Mouse (Mus musculus) liver, embryonic 12.5 days (tissue): ENCODE measurements around the gene Slc47a2. TPM values are rescaled to one million over a fixed set of nuclear protein-coding genes. Genes with fewer than 3 reads are reported as not detected.

Source experiments
- ATAC-seq: fragments of 200-750 bp; cut with Nextera tagmentation; 2 replicates; pipeline ENCODE4 v1.8.0; 2017; ENCODE audit warnings: moderate number of reproducible peaks, mild to moderate bottlenecking, moderate library complexity
- H3K27ac ChIP-seq: fragments of 300-500 bp; sonication (generic); 2 replicates; pipeline ENCODE4 v1.5.1; 2016; ENCODE audit warnings: mild to moderate bottlenecking
- H3K27me3 ChIP-seq: fragments of 300-500 bp; sonication (generic); replicated peaks from 2 replicates; pipeline ENCODE4 v1.6.1; 2016; ENCODE audit warnings: mild to moderate bottlenecking, moderate library complexity
- H3K36me3 ChIP-seq: fragments of 300-500 bp; sonication (generic); 2 replicates; pipeline ENCODE4 v1.6.1; 2016; ENCODE audit warnings: mild to moderate bottlenecking, moderate library complexity
- H3K4me1 ChIP-seq: fragments of 300-500 bp; sonication (generic); 2 replicates; pipeline ENCODE4 v1.6.1; 2016
- H3K4me2 ChIP-seq: fragments of 300-500 bp; sonication (generic); 2 replicates; pipeline ENCODE4 v1.6.1; 2016; ENCODE audit warnings: mild to moderate bottlenecking, moderate library complexity
- H3K4me3 ChIP-seq: fragments of 300-500 bp; sonication (generic); 2 replicates; pipeline ENCODE4 v1.5.1; 2016; ENCODE audit warnings: mild to moderate bottlenecking, moderate library complexity
- H3K9ac ChIP-seq: fragments of 300-500 bp; sonication (generic); 2 replicates; pipeline ENCODE4 v1.6.1; 2016; ENCODE audit warnings: mild to moderate bottlenecking, moderate library complexity
- H3K9me3 ChIP-seq: fragments of 300-500 bp; sonication (generic); replicated peaks from 2 replicates; pipeline ENCODE4 v1.6.1; 2016; ENCODE audit warnings: mild to moderate bottlenecking, moderate library complexity
- WGBS: fragments of 180-500 bp; shearing (Covaris S2); methylation state at CpG from one replicate; pipeline ENCODE4 v1.1.7; 2016; ENCODE audit not compliant: insufficient replicate concordance; 5-methylcytosine and 5-hydroxymethylcytosine counted together
- polyA plus RNA-seq: library from polyadenylated mRNA; unstranded; fragments of >200 nt; fragmentation: Nextera tagmentation; extraction: Ambion mirVana; gene quantifications from 2 replicates; pipeline ENCODE4 v1.2.1, GENCODE M21; 2016

The Slc47a2 gene
- polyA plus RNA-seq, 1 experiment from 2014 or later: not detected

DNA sequence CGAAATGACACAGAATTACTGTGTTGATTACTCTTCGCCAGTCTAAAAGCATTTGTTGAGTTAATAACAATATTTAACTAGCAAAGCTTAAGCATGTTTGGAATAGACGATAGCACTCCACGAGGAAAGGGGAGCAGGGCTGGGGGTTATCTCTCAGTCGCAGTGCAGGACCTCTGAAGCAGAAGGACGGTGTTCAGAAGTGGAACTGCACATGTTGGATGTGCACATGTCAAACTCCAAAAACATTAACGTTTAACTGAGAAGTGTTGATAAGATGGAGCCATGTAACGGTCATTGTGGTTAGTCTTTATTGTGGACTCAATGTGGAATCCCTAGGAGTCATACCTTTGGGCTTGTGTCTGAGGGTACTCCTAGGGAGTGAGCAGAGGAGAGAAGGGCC is 67.6 kb downstream of the Slc47a2 start:
- H3K9me3 ChIP-seq: no peaks in the 10 kb centered on the region
- no peak overlapping the region for H3K4me2 ChIP-seq
- H3K27me3 ChIP-seq: no peaks in the 10 kb centered on the region
- H3K27ac ChIP-seq: peak overlapping the region; percentile 55
- peaks cover 27% of the 10 kb centered on the region for H3K4me1 ChIP-seq
- H3K9ac ChIP-seq: no peak overlapping the region
- 27% methylated on average over 8 of the region's 8 CpGs for WGBS
- ATAC-seq: peak; percentile 65
- no peaks in the 10 kb centered on the region for H3K36me3 ChIP-seq
- H3K4me3 ChIP-seq: no peak overlapping the region

DNA sequence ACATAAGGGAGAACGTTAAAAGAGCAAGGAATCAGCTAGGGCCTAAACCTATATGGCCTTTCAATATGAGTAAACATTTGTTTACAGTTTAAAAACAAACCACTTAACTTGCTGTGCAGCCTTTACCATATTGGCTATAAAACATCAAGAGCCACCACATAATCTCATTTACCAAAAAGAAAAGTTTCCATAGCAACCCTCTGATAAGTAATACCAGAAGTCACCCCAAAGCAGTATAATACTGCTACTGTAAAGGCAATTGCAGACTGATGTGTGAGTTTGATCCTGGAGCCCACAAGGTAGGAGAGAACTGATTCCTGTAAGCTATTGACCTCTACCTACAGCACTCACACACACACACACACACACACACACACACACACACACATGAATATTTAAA is 68.2 kb downstream of the Slc47a2 start:
- H3K9me3 ChIP-seq: no peaks in the 10 kb centered on the region
- 66% methylated on average over 1 of the region's 1 CpGs for WGBS
- ATAC-seq: no peak

DNA sequence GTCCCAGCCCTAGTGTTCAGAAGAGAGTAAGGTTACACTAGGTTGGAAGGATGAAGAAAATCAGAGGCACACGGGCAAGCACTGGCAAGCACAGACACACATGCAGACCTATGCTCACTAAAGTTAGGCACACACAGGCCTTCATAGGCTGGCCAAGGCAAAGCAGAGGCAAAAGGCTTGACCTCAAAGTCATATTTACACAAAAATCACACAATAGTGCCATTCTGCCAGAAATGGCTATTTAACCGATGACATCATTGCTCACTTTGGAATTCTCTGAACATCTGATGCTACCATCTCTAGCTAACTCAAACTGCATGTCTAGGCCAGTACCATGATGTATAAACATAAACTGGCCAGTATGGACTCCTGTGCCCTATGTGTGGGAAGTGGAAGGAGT is 68.7 kb downstream of the Slc47a2 start:
- Histone ChIP-seq H3K9me3 (no peaks in the 10 kb centered on the region), H3K27ac (no peak overlapping the region), H3K27me3 (no peaks in the 10 kb centered on the region), H3K4me1 (peaks cover 28% of the 10 kb centered on the region), H3K4me2 (no peak overlapping the region), H3K36me3 (no peaks in the 10 kb centered on the region), H3K9ac (no peak overlapping the region), H3K4me3 (no peak overlapping the region)
- 89% methylated on average over 2 of the region's 2 CpGs for WGBS
- ATAC-seq: no peak

More for the DNA sequence above, 68.2 kb downstream of the Slc47a2 start:
- Histone ChIP-seq H3K27ac (no peak overlapping the region), H3K9ac (no peak overlapping the region), H3K27me3 (no peaks in the 10 kb centered on the region), H3K4me1 (peaks cover 27% of the 10 kb centered on the region), H3K36me3 (no peaks in the 10 kb centered on the region), H3K4me2 (no peak overlapping the region), H3K4me3 (no peak overlapping the region)

DNA sequence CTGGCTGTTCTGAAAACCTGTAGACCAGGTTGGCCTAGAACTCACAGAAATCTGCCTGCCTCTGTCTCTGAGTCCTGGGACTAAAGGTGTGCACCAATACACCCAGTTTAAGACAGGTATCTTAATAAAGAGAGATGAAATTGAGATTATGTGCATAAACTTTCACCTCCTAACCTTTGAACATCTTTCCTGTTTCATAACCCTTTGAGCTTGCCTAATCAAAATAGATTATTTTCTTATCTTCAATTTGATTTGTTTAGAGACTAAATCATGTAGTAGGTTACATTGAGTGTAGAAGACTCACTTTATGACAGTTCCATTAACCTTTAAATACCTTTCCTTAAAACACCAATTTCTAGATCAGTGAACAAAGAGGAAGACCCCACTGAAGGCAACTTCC is 71.0 kb downstream of the Slc47a2 start:
- Histone ChIP-seq H3K4me1 (peaks cover 36% of the 10 kb centered on the region), H3K9me3 (no peaks in the 10 kb centered on the region), H3K36me3 (no peaks in the 10 kb centered on the region), H3K27ac (no peak overlapping the region), H3K9ac (no peak overlapping the region), H3K4me3 (no peak overlapping the region), H3K27me3 (no peaks in the 10 kb centered on the region), H3K4me2 (no peak overlapping the region)
- no peak for ATAC-seq

DNA sequence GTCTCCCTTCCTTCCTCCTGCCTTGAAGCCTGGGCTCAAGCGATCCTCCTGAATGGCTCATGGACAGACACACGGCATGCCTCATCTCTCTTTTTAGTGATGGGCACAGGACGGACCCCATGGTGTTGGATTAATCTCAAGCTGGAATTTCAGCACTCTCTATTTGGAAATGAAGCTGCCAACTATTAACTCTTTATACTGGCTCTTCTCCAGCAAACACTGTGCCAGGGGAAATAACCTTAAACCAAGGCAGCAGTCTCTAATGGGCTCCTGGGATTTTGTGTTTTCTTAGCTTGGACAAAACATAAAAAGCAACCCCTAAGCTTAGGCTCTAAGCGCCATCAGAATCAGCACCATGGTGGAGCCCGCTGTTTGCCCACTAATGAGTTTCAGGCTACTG is 72.3 kb downstream of the Slc47a2 start:
- Histone ChIP-seq H3K4me1 (peaks cover 43% of the 10 kb centered on the region), H3K9me3 (no peaks in the 10 kb centered on the region), H3K9ac (no peak overlapping the region), H3K4me3 (no peak overlapping the region), H3K27me3 (no peaks in the 10 kb centered on the region), H3K36me3 (no peaks in the 10 kb centered on the region), H3K27ac (no peak overlapping the region), H3K4me2 (no peak overlapping the region)
- no peak for ATAC-seq
- 73% methylated on average over 5 of the region's 5 CpGs for WGBS

DNA sequence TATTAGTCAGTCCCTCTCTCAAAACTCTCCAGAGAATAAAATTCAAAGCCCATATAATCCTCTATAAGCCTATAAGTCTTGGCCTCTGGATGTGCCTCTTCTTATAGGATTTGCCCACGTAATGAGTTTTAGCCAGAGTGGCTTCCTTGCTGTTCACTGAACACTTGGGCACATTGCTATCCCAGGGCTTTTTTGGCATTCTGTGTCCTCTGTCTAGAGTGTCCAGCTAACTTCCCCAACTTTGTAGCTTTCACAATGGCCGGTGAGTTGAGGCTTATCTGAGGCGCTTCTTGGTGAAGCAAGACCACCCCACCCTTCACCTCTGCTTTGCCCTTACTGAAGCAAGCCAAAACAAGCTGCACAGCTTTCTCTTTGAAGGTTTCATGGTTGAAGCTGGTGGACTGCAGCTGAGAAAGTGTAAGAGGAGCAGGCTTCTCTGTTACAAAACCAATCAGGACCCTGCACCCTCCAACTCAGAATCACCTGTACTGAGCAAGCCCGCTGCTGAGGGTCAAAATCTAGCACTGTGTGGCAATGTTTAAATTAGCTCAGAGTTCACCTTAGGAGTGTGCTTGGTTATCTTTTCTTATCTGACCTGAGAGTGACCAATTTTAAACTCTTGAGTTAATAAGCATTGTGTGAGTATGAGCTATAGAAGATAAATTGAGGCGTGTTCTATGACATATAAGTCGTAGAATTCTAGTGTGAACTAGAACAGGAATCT is 73.9 kb downstream of the Slc47a2 start:
- Histone ChIP-seq H3K36me3 (peaks cover 12% of the 10 kb centered on the region), H3K9me3 (no peaks in the 10 kb centered on the region), H3K4me2 (no peak overlapping the region), H3K27ac (peak overlapping the region; percentile 23; the same call in 1 of the 2 replicates), H3K27me3 (no peaks in the 10 kb centered on the region), H3K4me1 (peaks cover 35% of the 10 kb centered on the region), H3K9ac (no peak overlapping the region), H3K4me3 (no peak overlapping the region)
- ATAC-seq: no peak
- 58% methylated on average over 6 of the region's 6 CpGs for WGBS

DNA sequence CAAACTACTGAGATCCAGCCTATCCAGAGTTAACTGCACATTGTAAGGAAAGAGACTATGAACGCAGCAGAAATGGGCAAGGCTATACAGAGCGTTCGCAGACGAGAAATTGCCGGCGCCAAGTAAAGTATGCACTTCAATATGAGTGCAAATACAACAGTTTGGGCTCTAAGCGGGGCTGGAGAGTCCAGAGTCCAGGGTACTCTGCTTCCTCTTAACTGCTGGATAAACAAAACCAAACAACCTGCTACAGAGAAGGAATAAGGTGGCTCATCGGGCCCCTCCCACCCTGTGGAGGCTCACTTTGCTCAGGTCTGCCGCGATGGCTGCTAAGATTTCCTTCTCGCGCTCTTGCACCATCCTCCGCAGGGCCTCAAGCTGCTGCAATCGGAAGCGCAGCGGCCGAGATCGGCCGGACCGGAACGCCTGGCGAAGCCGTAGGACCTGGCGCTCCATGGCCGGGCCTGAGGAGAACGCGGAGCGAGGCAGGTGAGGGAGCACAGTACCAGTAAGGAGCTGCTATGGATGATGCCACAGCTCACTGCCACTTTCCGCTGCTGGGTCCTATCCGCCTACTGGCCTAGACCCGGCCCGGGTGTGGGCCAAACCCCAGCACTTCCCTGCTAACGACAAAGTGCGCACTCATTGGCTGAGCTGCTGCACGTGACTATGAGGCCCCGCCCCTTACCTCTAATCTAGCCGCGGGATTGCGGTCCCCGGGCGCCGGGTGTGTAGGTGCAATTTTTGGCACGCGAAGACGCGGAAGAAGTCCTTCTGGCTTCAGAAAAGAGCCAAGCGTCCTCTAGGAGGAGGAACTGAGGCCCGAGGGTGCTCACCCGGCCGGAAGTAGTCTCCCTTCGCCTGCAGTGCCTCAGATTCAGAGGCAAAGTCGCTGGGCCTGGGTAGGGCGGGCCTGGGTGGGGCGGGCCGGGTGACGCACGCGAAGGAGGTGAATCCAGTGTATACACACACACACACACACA is 75.8 kb downstream of the Slc47a2 start, which contains the start of gene Aldh3a2:
Gene Aldh3a2, minus strand, starts transcription at position 914 of the 983 bp plus-strand sequence.
- peak within 1 kb of the TSS; percentile 87 for H3K27ac ChIP-seq
- peaks cover 35% of the 10 kb centered on the region for H3K4me1 ChIP-seq
- H3K9ac ChIP-seq: peak within 1 kb of the TSS; percentile 77
- H3K4me3 ChIP-seq: peak within 1 kb of the TSS; percentile 74
- ATAC-seq: peak; percentile 96
- WGBS: 1% methylated on average over 58 of the region's 58 CpGs
- peak within 1 kb of the TSS; percentile 90 for H3K4me2 ChIP-seq
- H3K36me3 ChIP-seq: peaks cover 28% of the 10 kb centered on the region
- no peaks in the 10 kb centered on the region for H3K27me3 ChIP-seq
- no peaks in the 10 kb centered on the region for H3K9me3 ChIP-seq

DNA sequence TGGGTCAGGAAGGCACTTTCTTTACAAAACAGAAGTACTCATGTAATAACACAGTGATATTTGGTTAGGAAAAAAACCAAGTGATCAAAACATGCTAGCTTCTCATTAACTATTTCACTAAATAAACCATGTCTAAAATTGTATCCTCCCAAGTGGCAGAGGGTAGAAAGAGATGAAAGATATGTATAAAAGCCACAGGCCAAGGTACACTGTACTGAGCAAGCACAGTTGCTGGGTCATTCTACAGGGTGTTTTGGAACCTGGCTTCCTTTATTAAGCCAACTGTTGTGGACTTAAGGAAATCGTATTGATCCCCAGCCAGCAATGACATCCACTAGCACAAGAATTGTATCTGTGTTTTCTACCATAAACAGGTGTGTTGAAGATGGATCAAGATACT is 78.8 kb downstream of the Slc47a2 start:
- H3K4me3 ChIP-seq: no peak overlapping the region
- peaks cover 53% of the 10 kb centered on the region for H3K36me3 ChIP-seq
- H3K9me3 ChIP-seq: no peaks in the 10 kb centered on the region
- WGBS: 71% methylated on average over 1 of the region's 1 CpGs
- H3K9ac ChIP-seq: no peak overlapping the region
- H3K4me1 ChIP-seq: peaks cover 33% of the 10 kb centered on the region
- H3K27me3 ChIP-seq: no peaks in the 10 kb centered on the region
- ATAC-seq: no peak
- H3K27ac ChIP-seq: no peak overlapping the region
- H3K4me2 ChIP-seq: no peak overlapping the region

DNA sequence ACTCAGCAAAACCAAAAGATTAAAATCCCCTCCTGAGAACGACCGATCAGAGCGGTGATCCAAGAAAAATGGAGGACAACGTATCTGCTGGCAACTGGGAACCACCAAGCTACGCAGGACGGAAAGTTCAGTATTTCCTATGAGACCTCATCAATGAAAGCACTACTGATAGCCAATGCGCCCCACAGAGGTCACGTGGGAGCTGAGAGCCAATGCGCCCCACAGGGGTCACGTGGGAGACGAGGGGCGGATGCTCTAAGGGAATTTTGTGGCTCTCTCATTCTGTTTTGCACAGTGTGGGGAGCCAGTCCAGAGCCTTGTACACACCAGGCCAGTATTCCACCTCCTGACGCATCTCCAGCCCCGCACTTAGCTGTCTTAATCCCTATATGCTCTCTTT is 80.1 kb downstream of the Slc47a2 start:
- H3K9ac ChIP-seq: no peak overlapping the region
- ATAC-seq: no peak
- 92% methylated on average over 14 of the region's 14 CpGs for WGBS

DNA sequence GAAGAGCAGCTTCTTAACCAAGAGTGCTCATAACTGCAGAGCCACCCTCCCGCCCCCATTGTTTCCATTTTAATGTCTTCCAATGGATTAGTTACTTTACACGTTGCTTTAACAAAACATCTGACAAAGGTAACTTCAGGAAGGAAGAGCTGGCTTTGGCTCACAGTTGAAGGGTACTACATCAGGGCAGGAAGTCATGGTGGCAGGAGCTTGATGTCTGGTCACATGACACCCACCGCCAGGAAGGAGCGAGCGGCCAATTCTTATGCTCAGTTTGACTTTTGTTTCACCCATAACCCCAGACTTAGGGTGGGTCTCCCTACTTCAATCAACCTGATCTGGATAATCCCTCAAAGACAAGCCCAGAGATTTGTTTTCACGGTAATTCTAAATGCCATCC is 83.6 kb downstream of the Slc47a2 start:
- no peak for ATAC-seq
- peaks cover 88% of the 10 kb centered on the region for H3K36me3 ChIP-seq

More for the DNA sequence above, 80.1 kb downstream of the Slc47a2 start:
- Histone ChIP-seq H3K27me3 (no peaks in the 10 kb centered on the region), H3K4me3 (no peak overlapping the region), H3K4me1 (peaks cover 20% of the 10 kb centered on the region), H3K36me3 (peaks cover 65% of the 10 kb centered on the region), H3K27ac (no peak overlapping the region), H3K4me2 (no peak overlapping the region), H3K9me3 (no peaks in the 10 kb centered on the region)

DNA sequence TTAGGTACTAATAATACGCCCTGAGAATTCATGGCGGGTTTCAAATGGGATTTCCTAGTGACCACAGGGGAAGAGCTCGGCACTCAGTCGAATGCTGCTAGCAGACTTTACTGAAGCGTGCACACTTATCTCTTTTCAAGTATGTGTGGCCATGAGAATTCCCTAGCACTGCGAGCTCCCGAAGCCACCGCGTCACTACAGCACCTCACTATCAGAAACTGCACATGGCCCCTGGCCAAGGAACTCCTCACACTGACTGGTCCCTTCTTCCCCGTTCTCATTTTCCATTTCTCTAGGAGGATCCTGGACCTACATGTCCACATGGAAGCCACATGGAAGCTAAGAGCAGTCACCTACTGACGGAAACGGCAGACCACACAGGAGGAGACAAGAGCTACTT is 89.9 kb downstream of the Slc47a2 start:
- no peaks in the 10 kb centered on the region for H3K27me3 ChIP-seq
- no peak for ATAC-seq
- WGBS: 78% methylated on average over 12 of the region's 12 CpGs
- H3K36me3 ChIP-seq: peaks cover 83% of the 10 kb centered on the region
- no peak overlapping the region for H3K4me2 ChIP-seq
- 0 out of 2 replicates have a peak, but pooled peaks cover 5% of the 10 kb centered on the region for H3K4me1 ChIP-seq
- no peak overlapping the region for H3K9ac ChIP-seq
- H3K27ac ChIP-seq: no peak overlapping the region
- H3K9me3 ChIP-seq: no peaks in the 10 kb centered on the region
- H3K4me3 ChIP-seq: no peak overlapping the region

More for the DNA sequence above, 83.6 kb downstream of the Slc47a2 start:
- 84% methylated on average over 6 of the region's 6 CpGs for WGBS
- Histone ChIP-seq H3K4me2 (no peak overlapping the region), H3K4me1 (0 out of 2 replicates have a peak, but pooled peaks cover 5% of the 10 kb centered on the region), H3K27me3 (no peaks in the 10 kb centered on the region), H3K9ac (no peak overlapping the region), H3K27ac (no peak overlapping the region), H3K9me3 (no peaks in the 10 kb centered on the region), H3K4me3 (no peak overlapping the region)

DNA sequence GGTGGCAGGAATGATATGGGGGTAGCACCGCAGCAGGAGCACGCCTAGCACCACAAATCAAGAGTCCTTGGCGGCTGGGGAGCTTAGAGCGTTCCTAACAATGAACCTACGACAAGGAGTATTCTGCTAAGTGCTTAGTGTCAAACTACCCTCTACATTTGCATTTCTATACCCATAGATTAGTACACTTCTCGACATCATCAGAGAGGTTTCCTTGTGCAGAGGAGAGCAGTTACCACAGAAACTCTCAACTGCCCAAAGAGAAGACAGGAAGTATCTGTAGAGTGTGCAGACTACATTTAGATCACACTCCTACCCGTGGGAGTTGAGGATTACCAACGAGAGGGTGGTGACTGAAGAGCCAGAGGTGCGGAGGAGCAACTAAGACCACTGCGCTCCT is 90.9 kb downstream of the Slc47a2 start:
- Histone ChIP-seq H3K9me3 (no peaks in the 10 kb centered on the region), H3K4me3 (no peak overlapping the region), H3K27me3 (no peaks in the 10 kb centered on the region), H3K4me1 (0 out of 2 replicates have a peak, but pooled peaks cover 5% of the 10 kb centered on the region), H3K4me2 (no peak overlapping the region), H3K36me3 (peaks cover 77% of the 10 kb centered on the region), H3K9ac (no peak overlapping the region), H3K27ac (no peak overlapping the region)
- ATAC-seq: no peak
- WGBS: 70% methylated on average over 10 of the region's 10 CpGs
